Mouse (Mus musculus): Measurements from ENCODE around the gene Txnip. TPM values are rescaled to one million over a fixed set of nuclear protein-coding genes. Genes with fewer than 3 reads are reported as not detected.
A peak's percentile ranks its signal among the peaks of the same experiment; 100 is the strongest.

Gene Txnip
- total RNA-seq, 2 experiments from 2014 or later, result 26.9 to 36.8 TPM

GRCm38 (mm10) chr3:96563911-96564632 is 6.3 kb downstream of the Txnip start:
- DNase-seq (ENCODE audit: low spot score in 2 of 2), result no peak
- intact Hi-C loops (cut with DNase I), result no loop called here

GRCm38 (mm10) chr3:96564633-96565032 is 6.9 kb downstream of the Txnip start:
- DNase-seq (ENCODE audit: low spot score in 2 of 2), result no peak
- intact Hi-C loops (cut with DNase I), result no loop called here

- DNase-seq (ENCODE audit: low spot score in 2 of 2), result no peak
- intact Hi-C loops (cut with DNase I), result no loop called here
These were observed 7.3 kb downstream of the Txnip start for GRCm38 (mm10) chr3:96565105-96565504.

GRCm38 (mm10) chr3:96566661-96567450 is 9.1 kb downstream of the Txnip start:
- no peak for DNase-seq (ENCODE audit: low spot score in 2 of 2)
- intact Hi-C loops (cut with DNase I), result no loop called here

GRCm38 (mm10) chr3:96568605-96569004 is 10.8 kb downstream of the Txnip start:
- no peak for DNase-seq (ENCODE audit: low spot score in 2 of 2)
- intact Hi-C loops (cut with DNase I), result no loop called here

GRCm38 (mm10) chr3:96569506-96569905 is 11.7 kb downstream of the Txnip start:
- intact Hi-C loops (cut with DNase I), result no loop called here

GRCm38 (mm10) chr3:96569966-96570605 is 12.3 kb downstream of the Txnip start:
- intact Hi-C loops (cut with DNase I), result no loop called here
- no peak for DNase-seq (ENCODE audit: low spot score in 2 of 2)

More at GRCm38 (mm10) chr3:96569506-96569905, 11.7 kb downstream of the Txnip start:
- no peak for DNase-seq (ENCODE audit: low spot score in 2 of 2)

GRCm38 (mm10) chr3:96570643-96571042 is 12.9 kb downstream of the Txnip start:
- intact Hi-C loops (cut with DNase I), result no loop called here
- DNase-seq (ENCODE audit: low spot score in 2 of 2), result no peak

GRCm38 (mm10) chr3:96571336-96571735 is 13.6 kb downstream of the Txnip start:
- DNase-seq (ENCODE audit: low spot score in 2 of 2), result no peak
- intact Hi-C loops (cut with DNase I), result no loop called here

- intact Hi-C loops (cut with DNase I), result no loop called here
- DNase-seq (ENCODE audit: low spot score in 2 of 2), result no peak
These were observed 14.3 kb downstream of the Txnip start for GRCm38 (mm10) chr3:96571896-96572698.

GRCm38 (mm10) chr3:96573611-96574511 is 16.1 kb downstream of the Txnip start:
- DNase-seq (ENCODE audit: low spot score in 2 of 2), result no peak
- intact Hi-C loops (cut with DNase I), result no loop called here

- intact Hi-C loops (cut with DNase I), result no loop called here
- no peak for DNase-seq (ENCODE audit: low spot score in 2 of 2)
These were observed 17.7 kb downstream of the Txnip start for GRCm38 (mm10) chr3:96575272-96575984.

- no peak for DNase-seq (ENCODE audit: low spot score in 2 of 2)
- intact Hi-C loops (cut with DNase I), result no loop called here
These were observed 18.4 kb downstream of the Txnip start for GRCm38 (mm10) chr3:96576005-96576658.

GRCm38 (mm10) chr3:96576690-96577541 is 19.2 kb downstream of the Txnip start, which contains the start of gene Gm16253:
Gene Gm16253 (plus strand): TSS chr3:96576984.
- intact Hi-C loops (cut with DNase I), result no loop called here
- DNase-seq (ENCODE audit: low spot score in 2 of 2), result peak; percentile 91 to 98

GRCm38 (mm10) chr3:96577566-96577965 is 19.8 kb downstream of the Txnip start:
- intact Hi-C loops (cut with DNase I), result no loop called here

GRCm38 (mm10) chr3:96578561-96579238 is 20.9 kb downstream of the Txnip start:
- DNase-seq (ENCODE audit: low spot score in 2 of 2), result no peak
- intact Hi-C loops (cut with DNase I), result no loop called here

More at GRCm38 (mm10) chr3:96577566-96577965, 19.8 kb downstream of the Txnip start:
- DNase-seq (ENCODE audit: low spot score in 2 of 2), result no peak

Data from left cerebral cortex, postnatal 14 days (tissue).